Mouse (Mus musculus) forebrain, embryonic 15.5 days (tissue): ENCODE data around the gene Crct1. TPM values are rescaled to one million over a fixed set of nuclear protein-coding genes. Genes with fewer than 3 reads are reported as not detected.

Experiments
- ATAC-seq: fragments of 200-750 bp; cut with Nextera tagmentation; replicated peaks from 2 replicates; pipeline ENCODE4 v1.8.0; 2017; ENCODE audit warnings: mild to moderate bottlenecking, moderate TSS enrichment, moderate library complexity
- H3K27ac ChIP-seq: fragments of 300-500 bp; sonication (generic); replicated peaks from 2 replicates; pipeline ENCODE4 v1.5.1; 2015; ENCODE audit warnings: mild to moderate bottlenecking, inconsistent platforms
- H3K27me3 ChIP-seq: fragments of 300-500 bp; sonication (generic); 2 replicates; pipeline ENCODE4 v1.6.1; 2015; ENCODE audit warnings: inconsistent platforms
- H3K36me3 ChIP-seq: fragments of 300-500 bp; sonication (generic); 2 replicates; pipeline ENCODE4 v1.6.1; 2015; ENCODE audit warnings: mild to moderate bottlenecking, inconsistent platforms
- H3K4me1 ChIP-seq: fragments of 300-500 bp; sonication (generic); 2 replicates; pipeline ENCODE4 v1.6.1; 2015; ENCODE audit warnings: inconsistent platforms
- H3K4me2 ChIP-seq: fragments of 300-500 bp; sonication (generic); replicated peaks from 2 replicates; pipeline ENCODE4 v1.6.1; 2015; ENCODE audit warnings: mild to moderate bottlenecking, inconsistent platforms
- H3K4me3 ChIP-seq: fragments of 300-500 bp; sonication (generic); 2 replicates; pipeline ENCODE4 v1.5.1; 2015; ENCODE audit warnings: mild to moderate bottlenecking, inconsistent platforms
- H3K9ac ChIP-seq: fragments of 300-500 bp; sonication (generic); replicated peaks from 2 replicates; pipeline ENCODE4 v1.6.1; 2015; ENCODE audit warnings: mild to moderate bottlenecking, inconsistent platforms
- H3K9me3 ChIP-seq: fragments of 300-500 bp; sonication (generic); 2 replicates; pipeline ENCODE4 v1.6.1; 2016; ENCODE audit warnings: inconsistent platforms
- WGBS: fragments of 180-500 bp; shearing (Covaris S2); methylation state at CpG from one replicate; pipeline ENCODE4 v1.1.7; 2015; ENCODE audit warnings: mixed read lengths; 5-methylcytosine and 5-hydroxymethylcytosine counted together
- polyA plus RNA-seq: library from polyadenylated mRNA; unstranded; fragments of >200 nt; fragmentation: Nextera tagmentation; extraction: Ambion mirVana; gene quantifications from 2 replicates; pipeline ENCODE4 v1.2.1, GENCODE M21; 2015

Crct1 gene
- polyA plus RNA-seq: 0.27 TPM in 1 of 2 replicates, not detected in the other

DNA sequence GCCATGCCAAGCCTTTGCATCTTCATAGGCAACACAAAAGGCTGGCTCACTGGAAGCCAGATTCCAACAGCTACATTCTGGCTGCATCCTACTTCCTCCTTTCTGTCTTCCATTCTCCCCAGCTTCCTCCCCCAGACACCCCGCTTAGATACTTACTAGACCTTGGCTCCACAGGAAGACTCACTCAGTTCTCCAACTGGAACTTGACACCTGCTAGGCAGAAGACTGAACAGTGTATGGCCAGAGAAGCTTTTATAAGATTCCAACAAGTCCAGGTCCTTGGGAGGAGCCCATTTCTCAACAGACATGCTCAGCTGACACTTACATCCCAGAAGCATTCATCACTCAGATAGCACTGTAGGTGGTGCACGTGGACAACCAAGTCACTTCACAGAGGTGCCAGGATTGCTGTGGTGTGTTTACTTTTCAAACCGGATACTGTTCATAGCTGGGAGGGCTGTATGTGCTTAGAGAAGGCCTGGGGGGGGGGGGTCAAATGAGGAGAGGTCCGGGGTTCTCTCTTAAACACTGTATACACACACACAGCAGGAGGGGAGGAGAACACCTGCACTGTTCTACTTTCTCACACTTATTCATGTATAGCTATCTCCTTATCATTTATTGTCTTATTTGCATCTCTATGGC lies at the start of gene Crct1:
Gene Crct1 (minus strand): TSS at position 228 of the 645 bp plus-strand sequence.
- Histone ChIP-seq H3K27me3 (no peaks in the 10 kb centered on the region), H3K36me3 (no peaks in the 10 kb centered on the region), H3K9ac (peak within 1 kb of the TSS; percentile 51), H3K4me3 (peak within 1 kb of the TSS; percentile 49), H3K4me2 (peak within 1 kb of the TSS; percentile 90), H3K27ac (peak within 1 kb of the TSS; percentile 21; the same call in 1 of the 2 replicates), H3K4me1 (peaks cover 12% of the 10 kb centered on the region; the same call in 1 of the 2 replicates), H3K9me3 (no peaks in the 10 kb centered on the region)
- 62% methylated on average over 4 of the region's 4 CpGs for WGBS
- peak; percentile 57 for ATAC-seq

GRCm38 (mm10) chr3:93052826-93053474 lies 37.5 kb upstream of the Crct1 start:
- no peak for ATAC-seq
- Histone ChIP-seq H3K9ac (no peak overlapping the region), H3K9me3 (no peaks in the 10 kb centered on the region), H3K36me3 (no peaks in the 10 kb centered on the region), H3K4me1 (no peaks in the 10 kb centered on the region), H3K27me3 (no peaks in the 10 kb centered on the region), H3K27ac (no peak overlapping the region), H3K4me3 (no peak overlapping the region), H3K4me2 (no peak overlapping the region)
- WGBS: 59% methylated on average over 10 of the region's 10 CpGs

DNA sequence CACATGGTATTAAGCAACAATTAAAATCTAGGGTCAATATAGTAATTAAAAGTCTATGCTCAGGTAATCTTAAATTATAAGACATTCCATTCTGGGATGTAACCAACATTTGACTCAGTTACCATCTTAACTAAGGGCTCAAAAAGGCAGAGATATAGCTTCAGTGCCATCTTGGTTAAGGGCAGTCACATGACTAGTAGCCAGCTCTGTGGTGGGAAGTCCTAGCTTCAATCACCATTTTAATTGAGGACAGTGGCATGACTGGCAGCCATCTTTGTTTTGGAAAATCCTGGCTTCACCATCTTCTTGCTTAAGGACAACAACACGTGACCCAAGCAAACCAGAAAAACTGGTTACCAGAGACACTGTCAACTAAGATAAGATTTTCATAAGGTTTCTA lies 34.7 kb upstream of the Crct1 start:
- no peak for ATAC-seq
- WGBS: 87% methylated on average over 1 of the region's 1 CpGs
- no peak overlapping the region for H3K27ac ChIP-seq

GRCm38 (mm10) chr3:93031450-93031849 lies 16.0 kb upstream of the Crct1 start:
- peak; percentile 91 for ATAC-seq
- WGBS: 60% methylated on average over 5 of the region's 5 CpGs

More for the DNA sequence above, 34.7 kb upstream of the Crct1 start:
- Histone ChIP-seq H3K4me1 (no peaks in the 10 kb centered on the region), H3K9me3 (no peaks in the 10 kb centered on the region), H3K27me3 (no peaks in the 10 kb centered on the region), H3K4me2 (no peak overlapping the region), H3K36me3 (no peaks in the 10 kb centered on the region), H3K9ac (no peak overlapping the region), H3K4me3 (no peak overlapping the region)

GRCm38 (mm10) chr3:93025486-93025885 lies 10.0 kb upstream of the Crct1 start:
- Histone ChIP-seq H3K27ac (no peak overlapping the region), H3K4me3 (no peak overlapping the region), H3K27me3 (no peaks in the 10 kb centered on the region), H3K4me2 (no peak overlapping the region), H3K36me3 (no peaks in the 10 kb centered on the region), H3K9me3 (no peaks in the 10 kb centered on the region), H3K9ac (no peak overlapping the region), H3K4me1 (no peaks in the 10 kb centered on the region)
- ATAC-seq: no peak
- WGBS: 86% methylated on average over 2 of the region's 2 CpGs

More at GRCm38 (mm10) chr3:93031450-93031849, 16.0 kb upstream of the Crct1 start:
- H3K9ac ChIP-seq: no peak overlapping the region
- no peak overlapping the region for H3K4me2 ChIP-seq
- H3K27ac ChIP-seq: no peak overlapping the region
- no peak overlapping the region for H3K4me3 ChIP-seq
- H3K4me1 ChIP-seq: no peaks in the 10 kb centered on the region
- H3K36me3 ChIP-seq: no peaks in the 10 kb centered on the region
- H3K9me3 ChIP-seq: no peaks in the 10 kb centered on the region
- H3K27me3 ChIP-seq: no peaks in the 10 kb centered on the region

DNA sequence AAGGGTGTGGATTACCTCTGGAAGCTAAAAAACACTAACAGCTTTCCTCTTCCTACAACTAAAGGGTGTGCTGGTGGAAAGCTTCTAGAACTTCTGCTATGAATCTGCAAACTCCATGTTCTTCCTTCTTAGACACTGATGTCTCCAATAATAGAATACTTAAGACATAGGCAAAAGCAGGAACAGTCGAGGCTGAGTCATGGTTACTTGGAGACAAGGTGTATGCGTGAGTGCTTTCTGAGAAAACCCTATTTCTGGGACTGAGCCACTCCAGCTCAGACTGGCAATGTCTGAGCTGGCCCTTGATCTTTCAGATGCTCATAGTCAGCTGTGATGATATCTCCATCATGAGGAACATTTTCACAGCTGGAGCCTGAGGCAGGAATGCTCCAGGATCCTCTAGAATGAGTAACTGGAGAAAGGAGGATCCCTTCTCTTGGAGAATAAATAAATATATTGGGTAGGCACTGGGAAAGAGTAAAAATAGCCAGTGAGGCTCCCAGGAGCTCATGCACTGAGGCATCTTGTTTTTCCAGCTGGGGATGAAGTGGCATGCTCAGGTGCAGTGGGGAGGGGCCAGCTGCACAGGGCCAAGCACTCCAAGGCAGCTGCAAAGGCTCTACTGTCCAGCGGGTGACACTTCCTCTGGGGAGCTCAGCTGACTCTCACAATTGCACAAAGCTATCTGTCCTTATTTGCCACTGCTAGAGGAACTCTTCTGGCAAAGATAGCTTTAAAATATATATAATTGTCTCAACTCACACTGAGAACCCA lies 8.1 kb upstream of the Crct1 start:
- Histone ChIP-seq H3K4me1 (no peaks in the 10 kb centered on the region), H3K4me3 (no peak overlapping the region), H3K27ac (no peak overlapping the region), H3K9ac (no peak overlapping the region), H3K9me3 (no peaks in the 10 kb centered on the region), H3K36me3 (no peaks in the 10 kb centered on the region), H3K4me2 (no peak overlapping the region), H3K27me3 (no peaks in the 10 kb centered on the region)
- ATAC-seq: no peak
- WGBS: 83% methylated on average over 3 of the region's 3 CpGs

- Histone ChIP-seq H3K4me2 (no peak overlapping the region), H3K36me3 (no peaks in the 10 kb centered on the region), H3K4me1 (no peaks in the 10 kb centered on the region), H3K27ac (no peak overlapping the region), H3K4me3 (no peak overlapping the region), H3K27me3 (no peaks in the 10 kb centered on the region), H3K9me3 (no peaks in the 10 kb centered on the region), H3K9ac (no peak overlapping the region)
- no peak for ATAC-seq
- WGBS: 88% methylated on average over 1 of the region's 1 CpGs
Observed at GRCm38 (mm10) chr3:93021171-93021570, 5.7 kb upstream of the Crct1 start.

GRCm38 (mm10) chr3:93018960-93019359 lies 3.5 kb upstream of the Crct1 start, which contains the start of gene Lce1m:
Lce1m (minus strand) TSS chr3:93019060.
- Histone ChIP-seq H3K9ac (no peak within 1 kb of the TSS), H3K9me3 (no peaks in the 10 kb centered on the region), H3K36me3 (no peaks in the 10 kb centered on the region), H3K27me3 (no peaks in the 10 kb centered on the region), H3K4me1 (peaks cover 12% of the 10 kb centered on the region; the same call in 1 of the 2 replicates), H3K27ac (no peak within 1 kb of the TSS), H3K4me2 (no peak within 1 kb of the TSS), H3K4me3 (no peak within 1 kb of the TSS)
- no peak for ATAC-seq
- 94% methylated on average over 2 of the region's 2 CpGs for WGBS

- Histone ChIP-seq H3K27me3 (no peaks in the 10 kb centered on the region), H3K27ac (no peak overlapping the region), H3K36me3 (no peaks in the 10 kb centered on the region), H3K4me3 (peak overlapping the region; percentile 49), H3K9ac (peak overlapping the region; percentile 51), H3K4me2 (peak overlapping the region; percentile 90), H3K9me3 (no peaks in the 10 kb centered on the region), H3K4me1 (peaks cover 12% of the 10 kb centered on the region; the same call in 1 of the 2 replicates)
- WGBS: 18% methylated on average over 5 of the region's 5 CpGs
- no peak; the same call in none of the 2 replicates for ATAC-seq
Observed at GRCm38 (mm10) chr3:93014871-93015270, 616 bp downstream of the Crct1 start.

DNA sequence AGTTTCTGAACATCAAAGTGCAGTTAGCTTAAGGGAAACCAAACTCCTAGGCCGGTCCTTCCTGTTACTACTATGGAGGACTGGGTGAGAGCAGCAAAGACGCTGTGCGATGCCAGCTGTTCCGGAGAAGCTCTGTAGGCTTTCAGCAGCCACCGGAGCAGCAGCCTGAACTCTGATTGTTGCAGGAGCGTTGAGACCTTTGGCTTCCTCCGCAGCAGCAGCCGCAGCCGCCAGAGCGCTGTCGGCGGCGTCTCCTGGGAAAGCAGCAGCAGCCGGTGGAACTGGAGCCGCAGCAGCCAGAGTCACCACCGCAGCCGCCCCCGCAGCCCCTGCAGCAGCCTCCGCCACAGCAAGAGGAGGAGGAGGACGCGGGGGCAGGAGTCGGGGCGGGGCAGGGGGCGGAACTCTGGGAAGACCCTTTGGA lies 1.1 kb downstream of the Crct1 start:
- Histone ChIP-seq H3K4me3 (peak overlapping the region; percentile 49), H3K9ac (peak overlapping the region; percentile 51), H3K4me1 (peaks cover 12% of the 10 kb centered on the region; the same call in 1 of the 2 replicates), H3K36me3 (no peaks in the 10 kb centered on the region), H3K27me3 (no peaks in the 10 kb centered on the region), H3K27ac (peak overlapping the region; percentile 21; the same call in 1 of the 2 replicates), H3K4me2 (peak overlapping the region; percentile 90), H3K9me3 (no peaks in the 10 kb centered on the region)
- ATAC-seq: peak; percentile 88
- 0% methylated on average over 24 of the region's 24 CpGs for WGBS

DNA sequence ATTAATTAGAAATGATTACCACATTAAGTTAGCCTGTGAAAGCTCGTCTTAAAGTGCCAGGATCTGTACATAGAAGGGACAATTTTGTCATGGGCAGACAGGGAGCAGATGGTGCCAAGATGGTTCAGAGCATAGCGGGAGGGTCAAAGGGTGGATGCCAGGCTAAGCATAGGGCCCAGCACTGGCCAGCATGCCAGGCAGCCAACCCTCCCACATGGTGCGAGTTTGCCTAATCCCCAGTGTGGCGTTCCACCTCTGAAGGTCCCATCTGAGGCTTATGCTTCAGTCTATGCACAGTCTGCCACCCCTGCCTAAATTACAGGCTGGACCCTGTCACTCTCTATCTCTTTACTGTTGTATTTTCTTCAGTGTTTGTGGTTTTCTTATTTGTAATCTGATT lies 12.6 kb downstream of the Crct1 start:
- ATAC-seq: peak; percentile 70; the same call in 1 of the 2 replicates
- Histone ChIP-seq H3K27ac (no peak overlapping the region), H3K9ac (no peak overlapping the region), H3K36me3 (no peaks in the 10 kb centered on the region), H3K9me3 (no peaks in the 10 kb centered on the region), H3K4me1 (peaks cover 2% of the 10 kb centered on the region; the same call in 1 of the 2 replicates), H3K27me3 (no peaks in the 10 kb centered on the region), H3K4me2 (no peak overlapping the region), H3K4me3 (no peak overlapping the region)
- WGBS: 38% methylated on average over 4 of the region's 4 CpGs

DNA sequence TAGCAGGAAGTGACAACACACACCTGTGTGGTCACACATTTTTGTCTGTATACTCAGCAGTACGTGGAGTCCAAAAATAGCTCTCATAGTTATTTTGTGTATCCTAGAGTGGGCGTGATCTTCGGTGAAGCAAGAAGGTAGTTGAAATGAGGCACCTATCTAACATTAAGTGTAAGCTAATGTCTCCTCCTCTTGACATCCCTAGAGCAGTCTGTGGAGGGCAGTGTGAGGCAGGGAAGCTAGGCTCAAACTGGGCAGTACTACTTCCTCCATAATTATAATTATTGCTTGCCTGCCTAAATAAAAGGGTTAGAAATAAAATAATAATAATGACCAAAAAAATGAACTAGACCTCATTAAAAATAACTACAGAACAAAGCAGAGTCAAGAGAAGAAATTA lies 14.9 kb downstream of the Crct1 start:
- Histone ChIP-seq H3K4me3 (no peak overlapping the region), H3K36me3 (no peaks in the 10 kb centered on the region), H3K9me3 (no peaks in the 10 kb centered on the region), H3K4me1 (peaks cover 2% of the 10 kb centered on the region; the same call in 1 of the 2 replicates), H3K9ac (no peak overlapping the region), H3K27me3 (no peaks in the 10 kb centered on the region), H3K27ac (no peak overlapping the region), H3K4me2 (no peak overlapping the region)
- no peak for ATAC-seq
- WGBS: 82% methylated on average over 3 of the region's 3 CpGs
